Mouse (Mus musculus) spleen, embryonic (tissue): ENCODE measurements at regions not wholly inside any gene's neighbourhood (a gene's known extent, or its start where the extent isn't known, plus 50 kb on each side); places are given as distances from the start of the nearest gene placed in this dataset.

Experiments used
- CTCF ChIA-PET: fragments of 350-600 bp; sonication (Branson Sonifier 250); formaldehyde crosslinking; loops from one replicate; lab custom pipeline; 2022; lab: Charles Lee

GRCm38 (mm10) chr12:70672115-70672514, 153.2 kb upstream of the Frmd6 start:
- CTCF ChIA-PET, result no interaction called here

- CTCF ChIA-PET, result no interaction called here
Measured at GRCm38 (mm10) chr12:70673188-70673587, 152.1 kb upstream of the Frmd6 start.

- CTCF ChIA-PET, result no interaction called here
Measured at GRCm38 (mm10) chr12:70674144-70674543, 151.2 kb upstream of the Frmd6 start.

- CTCF ChIA-PET, result no interaction called here
Measured at GRCm38 (mm10) chr12:70675846-70676245, 149.5 kb upstream of the Frmd6 start.

- CTCF ChIA-PET, result no interaction called here
Measured at GRCm38 (mm10) chr12:70679701-70680425, 145.5 kb upstream of the Frmd6 start.

GRCm38 (mm10) chr12:70681407-70681990, 143.8 kb upstream of the Frmd6 start:
- CTCF ChIA-PET, result no interaction called here

GRCm38 (mm10) chr12:70684354-70684753, 141.0 kb upstream of the Frmd6 start:
- CTCF ChIA-PET, result no interaction called here

GRCm38 (mm10) chr12:70685432-70685831, 139.9 kb upstream of the Frmd6 start:
- CTCF ChIA-PET, result no interaction called here

GRCm38 (mm10) chr12:70686337-70686736, 139.0 kb upstream of the Frmd6 start:
- CTCF ChIA-PET, result interaction anchor here (0.7 kb wide), 1 partner anchor 879 kb away, joined by 3 read pairs; no protein-coding TSS in a partner anchor

GRCm38 (mm10) chr12:70686971-70687370, 138.3 kb upstream of the Frmd6 start:
- CTCF ChIA-PET, result no interaction called here

GRCm38 (mm10) chr12:70695162-70695561, 130.2 kb upstream of the Frmd6 start:
- CTCF ChIA-PET, result no interaction called here

GRCm38 (mm10) chr12:70696256-70696655, 129.1 kb upstream of the Frmd6 start:
- CTCF ChIA-PET, result no interaction called here

- CTCF ChIA-PET, result no interaction called here
Measured at GRCm38 (mm10) chr12:70698466-70698865, 126.8 kb upstream of the Frmd6 start.

- CTCF ChIA-PET, result no interaction called here
Measured at GRCm38 (mm10) chr12:70702473-70702872, 122.8 kb upstream of the Frmd6 start.

- CTCF ChIA-PET, result no interaction called here
Measured at GRCm38 (mm10) chr12:70706806-70707628, 118.3 kb upstream of the Frmd6 start.

- CTCF ChIA-PET, result no interaction called here
Measured at GRCm38 (mm10) chr12:70707629-70708289, 117.6 kb upstream of the Frmd6 start.

- CTCF ChIA-PET, result no interaction called here
Measured at GRCm38 (mm10) chr12:70708290-70708668, 117.0 kb upstream of the Frmd6 start.

- CTCF ChIA-PET, result no interaction called here
Measured at GRCm38 (mm10) chr12:70710311-70710710, 115.0 kb upstream of the Frmd6 start.

- CTCF ChIA-PET, result no interaction called here
Measured at GRCm38 (mm10) chr12:70711030-70711429, 114.3 kb upstream of the Frmd6 start.

GRCm38 (mm10) chr12:70712322-70713024, 112.8 kb upstream of the Frmd6 start:
- CTCF ChIA-PET, result interaction anchor here (0.7 kb wide), 1 partner anchor 48 kb away, joined by 3 read pairs; no protein-coding TSS in a partner anchor
